8 mouse cellular contexts compared by ENCODE assay signal in the genomic region with DNA sequence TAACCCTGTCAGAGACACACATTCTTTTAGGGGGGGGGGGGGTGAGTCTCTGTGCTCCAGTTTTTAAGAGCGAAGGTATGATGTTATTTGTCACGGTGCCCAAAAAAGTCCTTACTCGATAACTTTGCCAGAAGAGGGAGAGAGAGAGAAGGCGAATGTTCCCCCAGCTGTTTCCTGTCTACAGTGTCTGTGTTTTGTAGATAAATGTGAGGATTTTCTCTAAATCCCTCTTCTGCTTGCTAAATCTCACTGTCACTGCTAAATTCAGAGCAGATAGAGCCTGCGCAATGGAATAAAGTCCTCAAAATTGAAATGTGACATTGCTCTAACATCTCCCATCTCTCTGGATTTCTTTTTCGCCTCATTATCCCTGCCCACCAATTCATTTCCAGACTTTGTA. TPM values are rescaled to one million over a fixed set of nuclear protein-coding genes. Genes with fewer than 3 reads are reported as not detected.
DNase-seq lines count a peak whose midpoint lies in the region; ATAC-seq and TF ChIP-seq lines count a peak whose summit lies in the region.

No protein-coding gene starts in this region.

- no peak overlapping the region for H3K9ac ChIP-seq in forebrain, embryonic 12.5 days
- H3K9ac ChIP-seq in hindbrain, postnatal 0 days (replicated peaks; ENCODE audit: low read length), result no peak overlapping the region
- H3K9ac ChIP-seq in lung, embryonic 16.5 days (ENCODE audit: low read length), result 0 out of 2 replicates have a peak overlapping the region, but pooled peaks have one; percentile 32

- H3K4me3 ChIP-seq in forebrain, embryonic 12.5 days (replicated peaks), result no peak overlapping the region
- H3K4me3 ChIP-seq in hindbrain, postnatal 0 days (ENCODE audit: low read length), result peak overlapping the region; percentile 40
- H3K4me3 ChIP-seq in lung, embryonic 16.5 days (ENCODE audit: low read length), result peak overlapping the region; percentile 54

- no peak for ATAC-seq in forebrain, embryonic 12.5 days (ENCODE audit: low FRiP score)
- ATAC-seq in hindbrain, postnatal 0 days, result no peak
- peak; percentile 51; the same call in 1 of the 2 replicates for ATAC-seq in lung, embryonic 16.5 days (ENCODE audit: low read depth)

- DNase-seq in left cerebral cortex, postnatal 25 days (ENCODE audit: low spot score in 2 of 2), result peak; percentile 16 to 53
- DNase-seq in left cerebral cortex, postnatal 10 days (ENCODE audit: extremely low spot score in 1 of 2, low spot score in 2 of 2), result no peak
- DNase-seq in hindbrain, postnatal 0 days (ENCODE audit: low spot score), result peak; percentile 29
- DNase-seq in T-cell, adult 2 months (ENCODE audit: low spot score), result no peak
- DNase-seq in cerebellum, postnatal 25 days, result no peak
- no peak for DNase-seq in B cell, adult 2 months

- peaks cover 29% of the 10 kb centered on the region for H3K4me1 ChIP-seq in forebrain, embryonic 12.5 days
- peaks cover 7% of the 10 kb centered on the region for H3K4me1 ChIP-seq in hindbrain, postnatal 0 days (ENCODE audit: insufficient read depth, low read length)
- H3K4me1 ChIP-seq in lung, embryonic 16.5 days (replicated peaks; ENCODE audit: control insufficient read depth, insufficient read depth, low read length), result peaks cover 22% of the 10 kb centered on the region

- H3K27ac ChIP-seq in forebrain, embryonic 12.5 days, result no peak overlapping the region
- H3K27ac ChIP-seq in hindbrain, postnatal 0 days, result peak overlapping the region; percentile 21; the same call in 1 of the 2 replicates
- peak overlapping the region; percentile 72 for H3K27ac ChIP-seq in lung, embryonic 16.5 days (ENCODE audit: low read length)

- no peak for TF ChIP-seq CTCF in hindbrain, postnatal 0 days (IDR thresholded peaks at IDR 0.05; ENCODE audit: low read depth)

- H3K4me2 ChIP-seq in forebrain, embryonic 12.5 days, result peak overlapping the region; percentile 75
- peak overlapping the region; percentile 77 for H3K4me2 ChIP-seq in hindbrain, postnatal 0 days (ENCODE audit: low read depth, low read length)
- peak overlapping the region; percentile 68 for H3K4me2 ChIP-seq in lung, embryonic 16.5 days (ENCODE audit: low read depth, low read length)

- 61% methylated on average over 6 of the region's 6 CpGs for WGBS in forebrain, embryonic 12.5 days
- WGBS in hindbrain, postnatal 0 days, result 36% methylated on average over 6 of the region's 6 CpGs
- 10% methylated on average over 6 of the region's 6 CpGs for WGBS in lung, embryonic 16.5 days

- intact Hi-C loops in left cerebral cortex, postnatal 25 days (cut with DNase I), result loop anchor here (5.0 to 10.0 kb wide), 4 partner anchors 113 to 443 kb away; no protein-coding TSS in a partner anchor
- intact Hi-C loops in left cerebral cortex, postnatal 10 days (cut with DNase I), result loop anchor here (10.0 kb wide), 2 partner anchors 266 to 446 kb away; no protein-coding TSS in a partner anchor

- H3K9me3 ChIP-seq in forebrain, embryonic 12.5 days, result no peaks in the 10 kb centered on the region
- H3K9me3 ChIP-seq in hindbrain, postnatal 0 days (ENCODE audit: low read length), result no peaks in the 10 kb centered on the region
- no peaks in the 10 kb centered on the region for H3K9me3 ChIP-seq in lung, embryonic 16.5 days (ENCODE audit: control insufficient read depth, low read length)

- no peaks in the 10 kb centered on the region for H3K36me3 ChIP-seq in forebrain, embryonic 12.5 days (replicated peaks)
- no peaks in the 10 kb centered on the region for H3K36me3 ChIP-seq in hindbrain, postnatal 0 days (ENCODE audit: insufficient read depth, low read length)
- no peaks in the 10 kb centered on the region for H3K36me3 ChIP-seq in lung, embryonic 16.5 days (ENCODE audit: control insufficient read depth, insufficient read depth, low read length)

- H3K27me3 ChIP-seq in forebrain, embryonic 12.5 days, result peaks cover 49% of the 10 kb centered on the region
- H3K27me3 ChIP-seq in hindbrain, postnatal 0 days (ENCODE audit: insufficient read depth, low read length), result no peaks in the 10 kb centered on the region
- H3K27me3 ChIP-seq in lung, embryonic 16.5 days (ENCODE audit: control insufficient read depth, insufficient read depth, low read depth, low read length), result peaks cover 15% of the 10 kb centered on the region

RNA-seq across cellular contexts. Expression of gene Igf1, which starts 0.9 kb away (rescaled TPM):
- 10 to 100 TPM in 1 of 2 experiments, 1 to 10 TPM in 1; 9.2 to 11.5 TPM for total RNA-seq in left cerebral cortex, postnatal 25 days (2021)
- 10 to 100 TPM; 18.5 to 21.2 TPM for total RNA-seq in left cerebral cortex, postnatal 10 days (2021)
- polyA plus RNA-seq in forebrain, embryonic 12.5 days (2016; fragmentation: Nextera tagmentation; extraction: Ambion mirVana), result 6.7 and 11.0 TPM in 2 replicates
- 9.1 and 11.4 TPM in 2 replicates for total RNA-seq in hindbrain, postnatal 0 days (2014; rRNA removed)
- 13.1 and 14.6 TPM in 2 replicates for polyA plus RNA-seq in hindbrain, postnatal 0 days (2015; fragmentation: Nextera tagmentation; extraction: Ambion mirVana)
- polyA plus RNA-seq in lung, embryonic 16.5 days (2015; fragmentation: Nextera tagmentation; extraction: Ambion mirVana), result 63.1 and 70.1 TPM in 2 replicates

Comparison
In these comparisons a context has a peak if more than half of its experiments do, and no peak if none do; other contexts are left out.
1. DNase-seq: peak in left cerebral cortex, postnatal 25 days (2 of 2) and hindbrain, postnatal 0 days (single experiment); none in left cerebral cortex, postnatal 10 days (0 of 2), T-cell, adult 2 months (single experiment), cerebellum, postnatal 25 days (0 of 2) and B cell, adult 2 months (0 of 2).
2. Peak in every context shown above with its lines, with median percentiles within 50 percentile points of each other: H3K4me2 ChIP-seq.